Mouse (Mus musculus) right cerebral cortex, postnatal 10 days (tissue): ENCODE measurements around the gene Pnkd.
"Not testable (repeated sequence)": the region's sequence is repeated elsewhere in the genome, so short reads cannot be mapped to it uniquely, and the experiment has no call there.

ENCODE experiments used
- DNase-seq, 2 experiments: peaks; one replicate each; pipeline ENCODE4 v3.0.0; 2021; ENCODE audit warnings: low spot score in 2 of 2

Gene Pnkd

GRCm38 (mm10) chr1:74388398-74388920, 103.7 kb downstream of the Pnkd start:
- DNase-seq = no peak

- DNase-seq = no peak
These were observed 105.1 kb downstream of the Pnkd start for GRCm38 (mm10) chr1:74389831-74390286.

GRCm38 (mm10) chr1:74390287-74390906, 105.7 kb downstream of the Pnkd start:
- no peak for DNase-seq

- DNase-seq = peak; percentile 96 to 97
These were observed 106.4 kb downstream of the Pnkd start, which contains the start of gene Ctdsp1 for GRCm38 (mm10) chr1:74390924-74391748. TSS of gene Ctdsp1 (plus strand) at chr1:74391509.

- peak; percentile 60 to 64 for DNase-seq
These were observed 107.2 kb downstream of the Pnkd start for GRCm38 (mm10) chr1:74391844-74392441.

- no peak for DNase-seq
These were observed 107.8 kb downstream of the Pnkd start for GRCm38 (mm10) chr1:74392446-74392994.

- no peak for DNase-seq
These were observed 108.3 kb downstream of the Pnkd start for GRCm38 (mm10) chr1:74393010-74393409.

GRCm38 (mm10) chr1:74393697-74394096, 109.0 kb downstream of the Pnkd start:
- DNase-seq = no peak

- no peak for DNase-seq
These were observed 109.6 kb downstream of the Pnkd start for GRCm38 (mm10) chr1:74394311-74394710.

GRCm38 (mm10) chr1:74394858-74395257, 110.1 kb downstream of the Pnkd start:
- DNase-seq = no peak

GRCm38 (mm10) chr1:74395290-74395689, 110.6 kb downstream of the Pnkd start:
- no peak for DNase-seq

GRCm38 (mm10) chr1:74396456-74397222, 111.9 kb downstream of the Pnkd start:
- DNase-seq = not testable (repeated sequence)

GRCm38 (mm10) chr1:74397268-74397918, 112.7 kb downstream of the Pnkd start:
- DNase-seq = peak; percentile 91 to 93

GRCm38 (mm10) chr1:74397919-74398451, 113.3 kb downstream of the Pnkd start:
- peak; percentile 70 to 72 for DNase-seq

- DNase-seq = no peak
These were observed 115.8 kb downstream of the Pnkd start for GRCm38 (mm10) chr1:74400531-74400930.

- DNase-seq = no peak
These were observed 116.4 kb downstream of the Pnkd start for GRCm38 (mm10) chr1:74401015-74401702.
